Mouse (Mus musculus) midbrain, embryonic 11.5 days (tissue): Measurements from ENCODE around the gene Olfr111. TPM values are rescaled to one million over a fixed set of nuclear protein-coding genes. Genes with fewer than 3 reads are reported as not detected.

Source experiments
- ATAC-seq: fragments of 200-750 bp; cut with Nextera tagmentation; 2 replicates; pipeline ENCODE4 v1.8.0; 2017; ENCODE audit warnings: moderate TSS enrichment, moderate library complexity; ENCODE audit not compliant: low FRiP score
- DNase-seq: peaks from one replicate; pipeline ENCODE4 v3.0.0; 2015; ENCODE audit warnings: low spot score; ENCODE audit errors: missing footprints
- H3K27ac ChIP-seq: fragments of 300-500 bp; sonication (generic); 2 replicates; pipeline ENCODE4 v1.5.1; 2014; ENCODE audit warnings: low read depth, low read length
- H3K27me3 ChIP-seq: fragments of 300-500 bp; sonication (generic); 2 replicates; pipeline ENCODE4 v1.6.1; 2014; ENCODE audit warnings: mild to moderate bottlenecking, low read length, moderate library complexity, mixed read lengths; ENCODE audit not compliant: control insufficient read depth, insufficient read depth
- H3K36me3 ChIP-seq: fragments of 300-500 bp; sonication (generic); 2 replicates; pipeline ENCODE4 v1.6.1; 2014; ENCODE audit warnings: mild to moderate bottlenecking, low read length, moderate library complexity, mixed read lengths; ENCODE audit not compliant: control insufficient read depth, insufficient read depth
- H3K4me1 ChIP-seq: fragments of 300-500 bp; sonication (generic); 2 replicates; pipeline ENCODE4 v1.6.1; 2014; ENCODE audit warnings: low read length; ENCODE audit not compliant: control insufficient read depth, insufficient read depth
- H3K4me2 ChIP-seq: fragments of 300-500 bp; sonication (generic); 2 replicates; pipeline ENCODE4 v1.6.1; 2014; ENCODE audit warnings: mild to moderate bottlenecking, moderate library complexity
- H3K4me3 ChIP-seq: fragments of 300-500 bp; sonication (generic); 2 replicates; pipeline ENCODE4 v1.5.1; 2014; ENCODE audit warnings: low read depth, low read length
- H3K9ac ChIP-seq: fragments of 300-500 bp; sonication (generic); 2 replicates; pipeline ENCODE4 v1.6.1; 2014; ENCODE audit warnings: low read length
- H3K9me3 ChIP-seq: fragments of 300-500 bp; sonication (generic); 2 replicates; pipeline ENCODE4 v1.6.1; 2016; ENCODE audit warnings: low read length; ENCODE audit not compliant: control insufficient read depth
- WGBS: fragments of 180-500 bp; shearing (Covaris S2); extraction: QIAGEN DNeasy Blood & Tissue Kit; methylation state at CpG from one replicate; pipeline ENCODE4 v1.1.7; 2014; 5-methylcytosine and 5-hydroxymethylcytosine counted together
- polyA plus RNA-seq: library from polyadenylated mRNA; unstranded; fragments of >200 nt; fragmentation: Nextera tagmentation; extraction: Ambion mirVana; gene quantifications from 2 replicates; pipeline ENCODE4 v1.2.1, GENCODE M21; 2014

Olfr111 gene
- polyA plus RNA-seq, 1 experiment from 2014 or later = not detected

DNA sequence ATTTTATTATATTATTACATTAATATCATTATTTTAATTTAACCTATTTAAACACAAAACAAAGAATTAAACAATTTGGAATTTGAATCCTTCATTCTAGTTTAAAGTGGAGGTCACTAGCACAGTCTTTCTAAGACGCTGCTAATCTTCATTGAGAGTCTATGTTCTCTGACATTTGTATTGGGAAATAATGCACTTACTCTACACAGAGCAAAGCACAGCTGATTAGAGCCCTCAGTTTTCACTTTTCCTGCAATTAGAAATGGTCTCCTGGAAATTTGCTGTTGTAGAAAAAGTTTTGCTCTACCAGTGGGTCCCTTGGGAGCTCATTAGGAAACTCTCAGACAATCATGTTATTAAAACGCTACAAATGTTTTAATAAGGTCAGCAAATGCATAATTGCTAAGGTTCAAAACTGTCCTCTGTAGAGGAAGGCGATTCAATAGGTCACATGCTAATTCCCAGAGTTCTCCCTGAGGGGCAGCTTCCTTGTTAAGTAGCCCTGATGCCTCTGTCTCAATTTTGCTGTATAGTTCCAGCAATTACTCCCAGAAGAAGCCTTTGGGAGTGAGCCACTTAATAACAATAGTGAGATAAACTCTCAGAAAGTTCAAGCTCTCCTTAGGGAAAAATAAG, 36.1 kb downstream of the Olfr111 start:
- WGBS = 67% methylated on average over 3 of the region's 3 CpGs
- Histone ChIP-seq H3K27ac (no peak overlapping the region), H3K4me1 (no peaks in the 10 kb centered on the region), H3K4me2 (no peak overlapping the region), H3K4me3 (no peak overlapping the region), H3K36me3 (no peaks in the 10 kb centered on the region), H3K9ac (no peak overlapping the region), H3K27me3 (no peaks in the 10 kb centered on the region), H3K9me3 (no peaks in the 10 kb centered on the region)
- ATAC-seq (peak; percentile 56; the same call in 1 of the 2 replicates), DNase-seq (no peak)

DNA sequence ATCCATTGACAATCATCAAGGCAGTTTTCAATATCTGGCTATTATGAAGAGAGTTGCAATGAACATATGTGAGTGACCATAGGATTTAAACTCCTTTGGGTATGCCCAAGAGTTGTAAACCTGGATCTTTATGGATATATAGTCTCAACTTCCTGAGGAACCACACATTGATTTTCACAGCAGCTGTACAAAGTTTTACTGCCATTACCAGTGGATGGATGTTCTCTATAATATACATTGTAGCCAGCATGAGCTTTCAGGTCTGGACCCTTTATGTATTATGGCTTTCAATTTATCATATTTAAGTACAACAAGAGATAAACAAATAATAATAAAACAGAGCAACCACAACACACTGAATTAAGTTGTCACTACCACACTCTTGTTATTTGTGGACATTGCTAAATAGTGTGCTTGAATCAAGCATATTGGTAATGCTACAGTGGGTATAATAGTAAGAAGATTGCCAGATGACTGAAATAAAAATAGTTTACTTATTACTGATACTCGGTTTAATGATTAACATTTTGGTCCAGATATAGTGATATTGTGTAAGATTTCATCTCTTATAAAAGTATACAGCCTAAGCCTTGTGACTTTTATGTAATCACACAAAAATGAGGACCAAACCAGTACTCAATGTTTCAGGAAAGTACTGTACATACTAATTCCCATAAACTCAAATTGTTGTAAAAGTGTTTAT, 51.2 kb downstream of the Olfr111 start:
- WGBS = 63% methylated on average over 1 of the region's 1 CpGs
- H3K9me3 ChIP-seq = no peaks in the 10 kb centered on the region
- no peak overlapping the region for H3K4me3 ChIP-seq
- no peak overlapping the region for H3K4me2 ChIP-seq
- no peak for DNase-seq
- H3K4me1 ChIP-seq = no peaks in the 10 kb centered on the region
- no peaks in the 10 kb centered on the region for H3K36me3 ChIP-seq
- ATAC-seq = no peak
- no peak overlapping the region for H3K27ac ChIP-seq
- no peak overlapping the region for H3K9ac ChIP-seq
- H3K27me3 ChIP-seq = no peaks in the 10 kb centered on the region

DNA sequence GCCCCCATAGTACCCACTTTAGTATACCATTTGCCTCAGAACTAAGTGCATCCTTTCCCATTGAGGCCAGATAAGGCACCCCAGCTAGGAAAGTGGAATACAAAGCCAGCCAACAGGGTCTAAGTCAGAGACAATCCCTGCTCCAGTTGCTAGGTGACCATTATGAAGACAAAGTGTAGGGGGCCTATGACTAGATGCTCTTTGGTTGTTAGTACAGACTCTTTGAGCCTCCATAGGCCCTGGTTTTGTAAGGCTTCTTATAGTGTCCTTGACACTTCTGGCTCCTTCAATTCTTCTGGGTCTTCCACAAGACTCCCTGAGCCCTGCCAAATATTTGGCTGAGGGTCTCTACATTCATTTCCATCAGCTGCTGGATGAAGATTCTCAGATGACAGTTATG, 61.5 kb downstream of the Olfr111 start, which contains the start of gene Olfr112:
Gene Olfr112 (minus strand): TSS at position 101 of the 400 bp plus-strand sequence.
- no peak within 1 kb of the TSS for H3K9ac ChIP-seq
- no peaks in the 10 kb centered on the region for H3K27me3 ChIP-seq
- H3K4me2 ChIP-seq = no peak within 1 kb of the TSS
- no peak for ATAC-seq
- H3K36me3 ChIP-seq = no peaks in the 10 kb centered on the region
- H3K9me3 ChIP-seq = no peaks in the 10 kb centered on the region
- no peak within 1 kb of the TSS for H3K27ac ChIP-seq
- no peak within 1 kb of the TSS for H3K4me3 ChIP-seq
- no peak for DNase-seq
- H3K4me1 ChIP-seq = no peaks in the 10 kb centered on the region

DNA sequence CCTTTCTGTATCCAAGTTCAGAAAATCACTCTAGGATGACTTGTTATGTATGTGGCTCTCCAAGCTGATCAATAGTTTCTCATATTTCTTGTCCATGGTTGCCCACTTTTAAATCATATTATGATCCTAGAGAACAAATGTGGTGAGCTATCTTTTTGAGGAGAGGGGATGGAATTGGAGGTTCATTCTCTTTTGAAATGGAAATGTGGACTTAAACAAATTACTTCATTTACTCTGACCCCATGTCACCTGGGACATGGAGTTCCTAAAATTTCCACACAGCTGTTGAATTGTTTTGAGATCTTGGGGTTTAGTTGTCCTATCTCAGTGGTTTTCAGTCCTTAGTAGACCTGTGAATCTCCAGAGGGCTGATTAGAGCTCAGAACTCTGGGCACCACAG, 69.7 kb downstream of the Olfr111 start, which contains the start of gene Olfr113:
Gene Olfr113 (minus strand): TSS at position 101 of the 400 bp plus-strand sequence.
- ATAC-seq (no peak), DNase-seq (no peak)
- no peaks in the 10 kb centered on the region for H3K9me3 ChIP-seq
- no peak within 1 kb of the TSS for H3K4me2 ChIP-seq
- H3K36me3 ChIP-seq = no peaks in the 10 kb centered on the region
- H3K27ac ChIP-seq = no peak within 1 kb of the TSS
- H3K4me1 ChIP-seq = no peaks in the 10 kb centered on the region
- H3K9ac ChIP-seq = no peak within 1 kb of the TSS
- H3K4me3 ChIP-seq = no peak within 1 kb of the TSS
- H3K27me3 ChIP-seq = no peaks in the 10 kb centered on the region

Other genes with a start within 250 kb of the Olfr111 start
- not detected in 2 replicates for gene Olfr98, start 244.3 kb upstream of the Olfr111 start, polyA plus RNA-seq
- 1.4 and 1.8 TPM in 2 replicates for gene H2-M3, start 237.8 kb upstream of the Olfr111 start, polyA plus RNA-seq
- gene Olfr99, start 224.6 kb upstream of the Olfr111 start, polyA plus RNA-seq = not detected in 2 replicates
- not detected in 2 replicates for gene Olfr101, start 203.7 kb upstream of the Olfr111 start, polyA plus RNA-seq
- not detected in 2 replicates for gene Olfr102, start 191.0 kb upstream of the Olfr111 start, polyA plus RNA-seq
- not detected in 2 replicates for gene Olfr103, start 168.3 kb upstream of the Olfr111 start, polyA plus RNA-seq
- gene Olfr104-ps, start 148.4 kb upstream of the Olfr111 start, polyA plus RNA-seq = not detected in 2 replicates
- gene Olfr105-ps, start 129.0 kb upstream of the Olfr111 start, polyA plus RNA-seq = not detected in 2 replicates
- not detected in 2 replicates for gene Olfr106-ps, start 117.6 kb upstream of the Olfr111 start, polyA plus RNA-seq
- not detected in 2 replicates for gene Olfr107, start 108.8 kb upstream of the Olfr111 start, polyA plus RNA-seq
- gene Olfr108, start 62.5 kb upstream of the Olfr111 start, polyA plus RNA-seq = not detected in 2 replicates
- gene Olfr109, start 49.1 kb upstream of the Olfr111 start, polyA plus RNA-seq = not detected in 2 replicates
- not detected in 2 replicates for gene H2-M2, start 24.5 kb upstream of the Olfr111 start, polyA plus RNA-seq
- gene Olfr110, start 15.6 kb upstream of the Olfr111 start, polyA plus RNA-seq = not detected in 2 replicates
- not detected in 2 replicates for gene Olfr112, start 61.4 kb downstream of the Olfr111 start, polyA plus RNA-seq
- not detected in 2 replicates for gene Olfr113, start 69.6 kb downstream of the Olfr111 start, polyA plus RNA-seq
- not detected in 2 replicates for gene Olfr114, start 84.7 kb downstream of the Olfr111 start, polyA plus RNA-seq
- not detected in 2 replicates for gene Olfr115, start 119.1 kb downstream of the Olfr111 start, polyA plus RNA-seq
- gene Olfr116, start 119.2 kb downstream of the Olfr111 start, polyA plus RNA-seq = not detected in 2 replicates
- not detected in 2 replicates for gene Olfr117, start 155.8 kb downstream of the Olfr111 start, polyA plus RNA-seq
- gene Olfr118, start 159.0 kb downstream of the Olfr111 start, polyA plus RNA-seq = not detected in 2 replicates
- not detected in 2 replicates for gene Olfr119, start 188.5 kb downstream of the Olfr111 start, polyA plus RNA-seq
- gene Olfr120, start 213.8 kb downstream of the Olfr111 start, polyA plus RNA-seq = not detected in 2 replicates
- not detected in 2 replicates for gene Olfr121, start 240.8 kb downstream of the Olfr111 start, polyA plus RNA-seq